31 mouse cellular contexts compared by ENCODE assay signal in genomic region chr2:160780154-160780833, GRCm38 (mm10). TPM values are rescaled to one million over a fixed set of nuclear protein-coding genes. Genes with fewer than 3 reads are reported as not detected.
DNase-seq lines count a peak whose midpoint lies in the region; ATAC-seq lines count a peak whose summit lies in the region.
"Had no signal": no experiment of that assay in that cellular context is flagged by ENCODE, and none has a peak within 500 bp of the region (broad histone marks: within the 10 kb centered on the region; RNA-seq: fewer than 3 reads in every experiment).

No protein-coding gene starts in this region.

- DNase-seq in heart, adult 11 months, result peak; percentile 87
- DNase-seq in heart, adult 18-20 months, result no peak
- DNase-seq in thymus, postnatal 0 days (ENCODE audit: low spot score), result peak; percentile 64
- no peak for DNase-seq in thymus, adult 18-20 months
- DNase-seq in induced T-regulatory cell, adult 2 months (ENCODE audit: low read depth), result peak; percentile 36
- DNase-seq in adrenal gland, adult 2 months, result no peak
- DNase-seq: adrenal gland, postnatal 25 days; gastrocnemius, postnatal 14 days; heart, adult 2 months; heart, postnatal 4 days; kidney, adult 2 months; kidney, postnatal 4 days; liver, embryonic 13.5 days; lung, adult 18-20 months; retina, postnatal 1 day; right cerebral cortex, postnatal 14 days had no signal

- ATAC-seq in midbrain, embryonic 16.5 days, result no peak
- ATAC-seq in cerebellum, adult (ENCODE audit: insufficient number of reproducible peaks, low FRiP score, low TSS enrichment), result no peak
- ATAC-seq: forebrain, embryonic 14.5 days; inflammation-experienced regulatory T-cells, adult 6 months; lung, postnatal 0 days had no signal

- H3K36me3 ChIP-seq in midbrain, embryonic 16.5 days (ENCODE audit: control insufficient read depth, insufficient read depth, low read length), result peaks cover 12% of the 10 kb centered on the region
- H3K36me3 ChIP-seq: embryonic facial prominence, embryonic 12.5 days; liver, embryonic 13.5 days had no signal

- no peaks in the 10 kb centered on the region for H3K9me3 ChIP-seq in midbrain, embryonic 16.5 days (replicated peaks; ENCODE audit: control insufficient read depth, low read length, poor library complexity, severe bottlenecking)
- H3K9me3 ChIP-seq: embryonic facial prominence, embryonic 12.5 days; limb, embryonic 10.5 days; limb, embryonic 15.5 days; liver, embryonic 13.5 days; neural tube, embryonic 13.5 days had no signal

- H3K27me3 ChIP-seq in midbrain, embryonic 16.5 days (ENCODE audit: control insufficient read depth, insufficient read depth, low read depth, low read length), result no peaks in the 10 kb centered on the region
- H3K27me3 ChIP-seq: embryonic facial prominence, embryonic 12.5 days; heart, embryonic 12.5 days; limb, embryonic 15.5 days; liver, embryonic 13.5 days; neural tube, embryonic 13.5 days had no signal

- no peaks in the 10 kb centered on the region for H3K4me1 ChIP-seq in midbrain, embryonic 16.5 days (ENCODE audit: control insufficient read depth, insufficient read depth, low read length)
- H3K4me1 ChIP-seq: embryonic facial prominence, embryonic 12.5 days; limb, embryonic 10.5 days; limb, embryonic 15.5 days; liver, embryonic 13.5 days; neural tube, embryonic 13.5 days had no signal

- 90% methylated on average over 13 of the region's 13 CpGs for WGBS in midbrain, embryonic 16.5 days

- no peak overlapping the region for H3K9ac ChIP-seq in midbrain, embryonic 16.5 days (ENCODE audit: low read depth, low read length)
- H3K9ac ChIP-seq: embryonic facial prominence, embryonic 12.5 days; heart, embryonic 12.5 days; hindbrain, embryonic 14.5 days; limb, embryonic 15.5 days; liver, embryonic 13.5 days; neural tube, embryonic 13.5 days had no signal

- H3K4me2 ChIP-seq in midbrain, embryonic 16.5 days (ENCODE audit: low read length), result no peak overlapping the region
- H3K4me2 ChIP-seq: embryonic facial prominence, embryonic 12.5 days; heart, embryonic 12.5 days; hindbrain, embryonic 14.5 days; limb, embryonic 15.5 days; liver, embryonic 13.5 days; midbrain, embryonic 11.5 days; neural tube, embryonic 13.5 days had no signal

- H3K4me3 ChIP-seq in midbrain, embryonic 16.5 days (ENCODE audit: low read depth, low read length), result no peak overlapping the region
- H3K4me3 ChIP-seq: embryonic facial prominence, embryonic 12.5 days; heart, adult 2 months; heart, embryonic 12.5 days; limb, embryonic 10.5 days; limb, embryonic 15.5 days; liver, embryonic 13.5 days; myocyte; neural tube, embryonic 13.5 days had no signal

- no peak overlapping the region for H3K27ac ChIP-seq in midbrain, embryonic 16.5 days (ENCODE audit: low read length)
- H3K27ac ChIP-seq: embryonic facial prominence, embryonic 12.5 days; heart, adult 2 months; hindbrain, embryonic 14.5 days; kidney, postnatal 0 days; limb, embryonic 10.5 days; limb, embryonic 15.5 days; liver, embryonic 13.5 days; macrophage; neural tube, embryonic 13.5 days had no signal

RNA-seq across cellular contexts. Expression of gene Plcg1, which starts 49.2 kb away (rescaled TPM):
- 10 to 100 TPM; 45.6 to 58.0 TPM for total RNA-seq in heart, adult 18-20 months (2021)
- 39.5 and 49.3 TPM in 2 replicates for polyA plus RNA-seq in thymus, postnatal 0 days (2015; fragmentation: Nextera tagmentation; extraction: Ambion mirVana)
- 52.1 and 57.3 TPM in 2 replicates for polyA plus RNA-seq in midbrain, embryonic 16.5 days (2015; fragmentation: Nextera tagmentation; extraction: Ambion mirVana)
- total RNA-seq in adrenal gland, adult 2 months (2021), result 10 to 100 TPM; 49.1 to 52.3 TPM
- 28.3 and 61.1 TPM in 2 replicates for polyA plus RNA-seq in adrenal gland, adult 2 months (2012; rRNA removed)

Comparison
In these comparisons a context has a peak if more than half of its experiments do, and no peak if none do; other contexts are left out.
1. DNase-seq: peak in heart, adult 11 months (single experiment), thymus, postnatal 0 days (single experiment) and induced T-regulatory cell, adult 2 months (single experiment); none in heart, adult 18-20 months (0 of 2), thymus, adult 18-20 months (0 of 2) and adrenal gland, adult 2 months (single experiment).